Mouse (Mus musculus) heart, postnatal 14 days (tissue): ENCODE data around the gene Olfr43. TPM values are rescaled to one million over a fixed set of nuclear protein-coding genes. Genes with fewer than 3 reads are reported as not detected.

ENCODE experiments used
- DNase-seq, 2 experiments: peaks; one replicate each; pipeline ENCODE4 v3.0.0; 2021 to 2022
- intact Hi-C: fragments of 180-260 bp; cut with DNase I; formaldehyde crosslinking; loops from one replicate; pipeline ENCODE4 v1.15.1; 2025
- long read RNA-seq, 2 experiments: library from polyadenylated mRNA; stranded (forward); transcript quantifications; one replicate each; pipeline ENCODE4 v2.0.0; 2021
- total RNA-seq, 2 experiments: library from RNA; stranded (reverse); gene quantifications; 2 replicates each; pipeline ENCODE4 v1.2.3; 2021

Olfr43 gene
- not detected for total RNA-seq
- long read RNA-seq, experiment 1 = 0 reads
- long read RNA-seq, experiment 2 = 0 reads

GRCm38 (mm10) chr11:74211279-74211678, at the start of gene Olfr43:
Gene Olfr43 (minus strand): TSS chr11:74211379.
- intact Hi-C loops = no loop called here
- DNase-seq = no peak

GRCm38 (mm10) chr11:74259508-74259907, 48.3 kb upstream of the Olfr43 start, which contains the start of gene Olfr406:
Gene Olfr406 (plus strand): TSS chr11:74259808.
- intact Hi-C loops = no loop called here
- no peak for DNase-seq

DNA sequence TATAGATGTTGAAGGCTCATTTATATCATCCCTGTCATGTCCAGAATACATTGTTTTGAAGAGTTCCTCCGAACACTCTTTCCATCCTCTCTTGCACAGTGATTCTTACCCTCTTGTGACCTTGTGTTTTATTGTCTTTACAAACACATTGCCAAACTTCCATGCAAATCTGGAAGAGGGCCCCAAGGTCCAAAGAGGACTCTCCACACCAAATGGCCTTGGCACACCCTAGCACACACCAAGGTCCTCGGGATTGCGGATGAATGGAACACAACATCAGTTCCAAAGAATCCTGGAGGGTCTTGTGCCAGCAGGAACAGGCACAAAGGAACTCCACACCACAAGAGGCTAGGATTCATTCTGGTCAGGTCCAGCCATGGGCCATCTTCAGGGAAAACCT, 30.0 kb upstream of the Olfr43 start:
- intact Hi-C loops = no loop called here
- no peak for DNase-seq

DNA sequence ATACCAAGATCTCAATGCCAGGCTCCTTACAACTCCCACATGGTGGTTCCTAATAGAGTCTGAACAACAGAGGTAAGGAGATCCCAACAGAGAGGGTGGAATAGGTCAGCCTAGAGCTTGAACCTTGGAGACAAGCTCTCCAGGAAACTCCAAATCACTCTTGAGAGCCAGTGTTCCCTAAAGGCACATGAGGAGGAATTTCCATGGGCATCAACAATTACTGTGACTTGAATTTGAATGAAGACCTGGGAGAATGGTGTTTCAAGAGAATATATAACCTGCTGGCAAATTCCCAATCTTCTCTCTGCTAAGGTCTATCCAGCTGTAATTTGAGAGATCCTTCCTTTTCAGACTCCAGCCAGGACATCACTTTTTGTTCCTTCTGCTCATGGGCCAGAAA, 25.2 kb downstream of the Olfr43 start, which contains the start of gene Olfr403:
TSS of gene Olfr403 (plus strand) at position 301 of the 400 bp plus-strand sequence.
- DNase-seq = no peak
- intact Hi-C loops = no loop called here

DNA sequence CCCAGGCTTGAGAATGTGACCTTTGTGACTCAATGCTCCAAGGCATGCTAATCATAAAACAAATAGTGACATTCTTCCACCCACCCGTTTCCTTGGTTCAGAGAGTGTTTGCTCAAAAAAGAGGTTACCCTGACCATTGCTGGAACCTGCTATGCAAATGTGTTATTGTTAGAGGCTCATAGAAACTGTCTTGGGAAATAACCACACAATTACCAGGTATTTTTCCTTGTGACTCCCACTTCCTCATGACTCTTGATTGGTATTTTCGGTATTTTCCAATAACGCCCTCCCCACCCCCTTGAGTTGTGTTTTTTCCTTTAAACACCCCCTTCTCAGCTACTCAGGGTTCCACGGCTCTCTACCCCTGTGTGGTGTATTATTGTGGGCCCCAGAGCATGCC, 27.4 kb downstream of the Olfr43 start:
- no peak for DNase-seq
- intact Hi-C loops = no loop called here

DNA sequence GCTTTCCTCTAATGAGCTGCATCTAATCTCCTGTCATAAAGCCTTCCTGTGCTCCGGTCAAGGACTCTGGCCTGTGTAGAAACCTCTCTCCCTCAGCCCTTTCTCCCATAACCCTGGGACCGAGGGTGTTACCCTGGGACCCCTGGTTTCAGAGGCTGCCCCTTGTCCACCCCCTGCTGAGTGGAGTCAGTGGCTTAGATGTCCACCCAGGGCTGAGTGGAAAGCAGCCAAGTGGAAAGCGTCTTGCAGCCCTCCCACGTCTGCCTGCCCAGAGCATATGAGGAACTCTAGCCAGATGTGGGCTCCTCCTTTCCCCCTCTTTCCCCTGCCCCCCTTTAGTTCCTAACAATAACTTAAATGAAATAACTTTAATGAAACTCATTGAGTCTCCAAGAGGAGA, 28.0 kb downstream of the Olfr43 start:
- no peak for DNase-seq
- intact Hi-C loops = no loop called here

DNA sequence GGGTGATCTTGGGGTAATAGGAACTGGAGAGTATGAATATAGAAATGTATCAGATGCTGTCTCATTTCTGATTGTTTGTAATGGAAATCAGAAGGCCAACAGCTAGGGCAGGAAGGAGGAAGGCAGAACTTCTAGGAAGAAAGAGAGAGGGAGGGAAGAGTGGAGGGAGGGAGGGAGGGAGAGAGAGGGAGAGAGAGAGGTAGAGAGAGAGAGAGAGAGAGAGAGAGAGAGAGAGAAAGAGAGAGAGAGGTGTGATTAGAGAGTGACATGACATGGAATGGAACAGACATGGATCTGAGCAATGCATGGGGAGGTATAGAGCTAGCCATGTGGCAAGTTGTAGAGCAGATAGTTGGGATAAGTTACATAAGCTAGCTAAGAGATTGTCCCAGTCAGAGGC, 42.4 kb downstream of the Olfr43 start:
- DNase-seq = no peak
- intact Hi-C loops = no loop called here

Other genes with a start within 250 kb of the Olfr43 start
- not detected for gene Olfr398, start 221.0 kb downstream of the Olfr43 start, total RNA-seq
- not detected for gene Olfr139, start 154.8 kb downstream of the Olfr43 start, total RNA-seq
- not detected for gene Olfr399, start 154.8 kb downstream of the Olfr43 start, total RNA-seq
- not detected for gene Zfp616, start 141.4 kb downstream of the Olfr43 start, total RNA-seq
- not detected for gene Olfr401, start 97.7 kb downstream of the Olfr43 start, total RNA-seq
- not detected for gene Olfr402, start 57.9 kb downstream of the Olfr43 start, total RNA-seq
- gene Olfr403, start 25.1 kb downstream of the Olfr43 start, total RNA-seq = not detected
- not detected for gene Olfr406, start 48.4 kb upstream of the Olfr43 start, total RNA-seq
- gene Olfr59, start 72.4 kb upstream of the Olfr43 start, total RNA-seq = not detected
- gene Olfr410, start 126.7 kb upstream of the Olfr43 start, total RNA-seq = not detected
- gene Olfr411, start 141.3 kb upstream of the Olfr43 start, total RNA-seq = not detected
- gene Olfr412, start 150.7 kb upstream of the Olfr43 start, total RNA-seq = not detected